ENCODE assay signal across 16 mouse cellular contexts in genomic region chr5:118769143-118769542, GRCm38 (mm10).
A peak's percentile ranks its signal among the peaks of the same experiment; 100 is the strongest.
DNase-seq lines count a peak whose midpoint lies in the region; ATAC-seq and TF ChIP-seq lines count a peak whose summit lies in the region.
"Had no signal": no experiment of that assay in that cellular context is flagged by ENCODE, and none has a peak within 500 bp of the region (broad histone marks: within the 10 kb centered on the region; RNA-seq: fewer than 3 reads in every experiment).

No protein-coding gene starts in this region.

- H3K27ac ChIP-seq in neural tube, embryonic 11.5 days (ENCODE audit: low read depth, low read length), result peak overlapping the region; percentile 7; the same call in 1 of the 2 replicates
- H3K27ac ChIP-seq in forebrain, embryonic 15.5 days (replicated peaks), result no peak overlapping the region
- no peak overlapping the region for H3K27ac ChIP-seq in hindbrain, postnatal 0 days
- H3K27ac ChIP-seq: layer of hippocampus, adult 2 months; liver, embryonic 15.5 days; macrophage had no signal

- no peak for TF ChIP-seq CTCF in hindbrain, postnatal 0 days (IDR thresholded peaks at IDR 0.05; ENCODE audit: low read depth)

- H3K36me3 ChIP-seq in neural tube, embryonic 11.5 days (ENCODE audit: control insufficient read depth, insufficient read depth, low read length), result no peaks in the 10 kb centered on the region
- H3K36me3 ChIP-seq in forebrain, embryonic 15.5 days, result peaks cover 2% of the 10 kb centered on the region; the same call in 1 of the 2 replicates
- no peaks in the 10 kb centered on the region for H3K36me3 ChIP-seq in hindbrain, postnatal 0 days (ENCODE audit: insufficient read depth, low read length)

- no peaks in the 10 kb centered on the region for H3K27me3 ChIP-seq in neural tube, embryonic 11.5 days (ENCODE audit: control insufficient read depth, insufficient read depth, low read length)
- H3K27me3 ChIP-seq in forebrain, embryonic 15.5 days, result no peaks in the 10 kb centered on the region
- no peaks in the 10 kb centered on the region for H3K27me3 ChIP-seq in hindbrain, postnatal 0 days (ENCODE audit: insufficient read depth, low read length)
- H3K27me3 ChIP-seq: liver, embryonic 15.5 days had no signal

- H3K4me2 ChIP-seq in neural tube, embryonic 11.5 days (ENCODE audit: low read depth), result no peak overlapping the region
- no peak overlapping the region for H3K4me2 ChIP-seq in forebrain, embryonic 15.5 days (replicated peaks)
- H3K4me2 ChIP-seq in hindbrain, postnatal 0 days (ENCODE audit: low read depth, low read length), result no peak overlapping the region
- H3K4me2 ChIP-seq: heart, embryonic 12.5 days; liver, embryonic 15.5 days had no signal

- H3K4me1 ChIP-seq in neural tube, embryonic 11.5 days (ENCODE audit: control insufficient read depth, insufficient read depth, low read length), result 0 out of 2 replicates have a peak, but pooled peaks cover 4% of the 10 kb centered on the region
- H3K4me1 ChIP-seq in forebrain, embryonic 15.5 days, result peaks cover 9% of the 10 kb centered on the region; the same call in 1 of the 2 replicates
- H3K4me1 ChIP-seq in hindbrain, postnatal 0 days (ENCODE audit: insufficient read depth, low read length), result no peaks in the 10 kb centered on the region
- H3K4me1 ChIP-seq: liver, embryonic 15.5 days had no signal

- peak; percentile 71; the same call in 1 of the 2 replicates for ATAC-seq in neural tube, embryonic 11.5 days (ENCODE audit: insufficient read depth, low FRiP score, low TSS enrichment)
- peak; percentile 69 for ATAC-seq in forebrain, embryonic 15.5 days (replicated peaks)
- peak; percentile 53; the same call in 1 of the 2 replicates for ATAC-seq in hindbrain, postnatal 0 days

- no peak overlapping the region for H3K4me3 ChIP-seq in neural tube, embryonic 11.5 days (ENCODE audit: low read depth, low read length)
- no peak overlapping the region for H3K4me3 ChIP-seq in forebrain, embryonic 15.5 days
- no peak overlapping the region for H3K4me3 ChIP-seq in hindbrain, postnatal 0 days (ENCODE audit: low read length)
- H3K4me3 ChIP-seq: heart, embryonic 12.5 days; layer of hippocampus, adult 2 months; liver, embryonic 15.5 days had no signal

- DNase-seq in neural tube, embryonic 11.5 days (ENCODE audit: low spot score), result peak; percentile 60
- DNase-seq in neural tube, embryonic 10.5 days (ENCODE audit: extremely low spot score, low spot score), result no peak
- DNase-seq in hindbrain, postnatal 0 days (ENCODE audit: low spot score), result peak; percentile 34
- no peak for DNase-seq in cerebellum, postnatal 25 days
- no peak for DNase-seq in left cerebral cortex, adult 9 months (ENCODE audit: low spot score in 2 of 2)
- DNase-seq in lung, postnatal 10 days, result no peak
- no peak for DNase-seq in thymus, postnatal 25 days
- DNase-seq: cerebellum, adult 2 months; gastrocnemius, postnatal 10 days; kidney, adult 9 months had no signal

- no peak overlapping the region for H3K9ac ChIP-seq in neural tube, embryonic 11.5 days (ENCODE audit: low read length)
- no peak overlapping the region for H3K9ac ChIP-seq in forebrain, embryonic 15.5 days (replicated peaks)
- no peak overlapping the region for H3K9ac ChIP-seq in hindbrain, postnatal 0 days (replicated peaks; ENCODE audit: low read length)
- H3K9ac ChIP-seq: heart, embryonic 12.5 days; liver, embryonic 15.5 days had no signal

- no peaks in the 10 kb centered on the region for H3K9me3 ChIP-seq in neural tube, embryonic 11.5 days (ENCODE audit: control insufficient read depth, low read length)
- no peaks in the 10 kb centered on the region for H3K9me3 ChIP-seq in forebrain, embryonic 15.5 days
- H3K9me3 ChIP-seq in hindbrain, postnatal 0 days (ENCODE audit: low read length), result no peaks in the 10 kb centered on the region
- H3K9me3 ChIP-seq: G1E; heart, embryonic 12.5 days; liver, embryonic 15.5 days had no signal

- WGBS in neural tube, embryonic 11.5 days, result 26% methylated on average over 6 of the region's 6 CpGs
- WGBS in forebrain, embryonic 15.5 days, result 5% methylated on average over 6 of the region's 6 CpGs
- 18% methylated on average over 6 of the region's 6 CpGs for WGBS in hindbrain, postnatal 0 days

Comparison
In these comparisons a context has a peak if more than half of its experiments do, and no peak if none do; other contexts are left out.
1. DNase-seq: peak in neural tube, embryonic 11.5 days (single experiment) and hindbrain, postnatal 0 days (single experiment); none in neural tube, embryonic 10.5 days (single experiment), cerebellum, postnatal 25 days (0 of 2), left cerebral cortex, adult 9 months (0 of 2), lung, postnatal 10 days (single experiment) and thymus, postnatal 25 days (single experiment).
2. Peak in every context shown above with its lines, with median percentiles within 50 percentile points of each other: ATAC-seq.